Mouse (Mus musculus): ENCODE measurements around the gene Galnt16. TPM values are rescaled to one million over a fixed set of nuclear protein-coding genes. Genes with fewer than 3 reads are reported as not detected.

The Galnt16 gene
- polyA plus RNA-seq, 1 experiment = 32.8 TPM

GRCm38 (mm10) chr12:80533876-80534275 lies 15.8 kb downstream of the Galnt16 start:
- TF ChIP-seq CTCF (IDR thresholded peaks at IDR 0.05; ENCODE audit: borderline replicate concordance, insufficient read depth, low read depth, low read length) (no peak), POLR2A (IDR thresholded peaks at IDR 0.05; ENCODE audit: borderline replicate concordance, insufficient read depth, low read length) (no peak)

GRCm38 (mm10) chr12:80537313-80537712 lies 19.2 kb downstream of the Galnt16 start:
- Histone ChIP-seq H3K4me1 (ENCODE audit: control insufficient read depth, insufficient read depth, low read length) (no peaks in the 10 kb centered on the region), H3K4me3 (replicated peaks; ENCODE audit: insufficient read depth, low read depth, low read length) (no peak overlapping the region), H3K27me3 (ENCODE audit: control insufficient read depth, insufficient read depth, low read length) (no peaks in the 10 kb centered on the region), H3K27ac (ENCODE audit: insufficient read depth, low read length) (no peak overlapping the region)
- TF ChIP-seq POLR2A (IDR thresholded peaks at IDR 0.05; ENCODE audit: borderline replicate concordance, insufficient read depth, low read length) (no peak), CTCF (IDR thresholded peaks at IDR 0.05; ENCODE audit: borderline replicate concordance, insufficient read depth, low read depth, low read length) (no peak)
- WGBS = 95% methylated on average over 2 of the region's 2 CpGs
- DNase-seq = no peak

More at GRCm38 (mm10) chr12:80533876-80534275, 15.8 kb downstream of the Galnt16 start:
- 18% methylated on average over 2 of the region's 2 CpGs for WGBS
- H3K27ac ChIP-seq (ENCODE audit: insufficient read depth, low read length) = no peak overlapping the region
- H3K27me3 ChIP-seq (ENCODE audit: control insufficient read depth, insufficient read depth, low read length) = no peaks in the 10 kb centered on the region
- H3K4me1 ChIP-seq (ENCODE audit: control insufficient read depth, insufficient read depth, low read length) = no peaks in the 10 kb centered on the region
- DNase-seq = peak; percentile 48 to 68
- no peak overlapping the region for H3K4me3 ChIP-seq (replicated peaks; ENCODE audit: insufficient read depth, low read depth, low read length)

- Histone ChIP-seq H3K27ac (ENCODE audit: insufficient read depth, low read length) (no peak overlapping the region), H3K27me3 (ENCODE audit: control insufficient read depth, insufficient read depth, low read length) (no peaks in the 10 kb centered on the region), H3K4me1 (ENCODE audit: control insufficient read depth, insufficient read depth, low read length) (no peaks in the 10 kb centered on the region), H3K4me3 (replicated peaks; ENCODE audit: insufficient read depth, low read depth, low read length) (no peak overlapping the region)
- no peak for DNase-seq
- TF ChIP-seq CTCF (IDR thresholded peaks at IDR 0.05; ENCODE audit: borderline replicate concordance, insufficient read depth, low read depth, low read length) (no peak), POLR2A (IDR thresholded peaks at IDR 0.05; ENCODE audit: borderline replicate concordance, insufficient read depth, low read length) (no peak)
- WGBS = 70% methylated on average over 6 of the region's 6 CpGs
Measured at GRCm38 (mm10) chr12:80538311-80538710, 20.2 kb downstream of the Galnt16 start.

GRCm38 (mm10) chr12:80545310-80545709 lies 27.2 kb downstream of the Galnt16 start:
- H3K27ac ChIP-seq (ENCODE audit: insufficient read depth, low read length) = no peak overlapping the region
- 7% methylated on average over 4 of the region's 4 CpGs for WGBS
- TF ChIP-seq CTCF (IDR thresholded peaks at IDR 0.05; ENCODE audit: borderline replicate concordance, insufficient read depth, low read depth, low read length) (no peak), POLR2A (IDR thresholded peaks at IDR 0.05; ENCODE audit: borderline replicate concordance, insufficient read depth, low read length) (no peak)
- peaks cover 23% of the 10 kb centered on the region for H3K4me1 ChIP-seq (ENCODE audit: control insufficient read depth, insufficient read depth, low read length)
- DNase-seq = peak; percentile 48 to 55
- H3K4me3 ChIP-seq (replicated peaks; ENCODE audit: insufficient read depth, low read depth, low read length) = no peak overlapping the region
- no peaks in the 10 kb centered on the region for H3K27me3 ChIP-seq (ENCODE audit: control insufficient read depth, insufficient read depth, low read length)

- Histone ChIP-seq H3K27me3 (ENCODE audit: control insufficient read depth, insufficient read depth, low read length) (no peaks in the 10 kb centered on the region), H3K4me3 (replicated peaks; ENCODE audit: insufficient read depth, low read depth, low read length) (no peak overlapping the region), H3K4me1 (ENCODE audit: control insufficient read depth, insufficient read depth, low read length) (peaks cover 18% of the 10 kb centered on the region), H3K27ac (ENCODE audit: insufficient read depth, low read length) (no peak overlapping the region)
- no peak for TF ChIP-seq CTCF (IDR thresholded peaks at IDR 0.05; ENCODE audit: borderline replicate concordance, insufficient read depth, low read depth, low read length)
- TF ChIP-seq POLR2A (IDR thresholded peaks at IDR 0.05; ENCODE audit: borderline replicate concordance, insufficient read depth, low read length) = no peak
- peak in 1 of 2 experiments; percentile 41 for DNase-seq
- 24% methylated on average over 11 of the region's 11 CpGs for WGBS
Measured at GRCm38 (mm10) chr12:80549646-80550045, 31.6 kb downstream of the Galnt16 start.

GRCm38 (mm10) chr12:80553157-80553556 lies 35.1 kb downstream of the Galnt16 start:
- Histone ChIP-seq H3K4me1 (ENCODE audit: control insufficient read depth, insufficient read depth, low read length) (peaks cover 4% of the 10 kb centered on the region; the same call in 1 of the 2 replicates), H3K27me3 (ENCODE audit: control insufficient read depth, insufficient read depth, low read length) (no peaks in the 10 kb centered on the region), H3K27ac (ENCODE audit: insufficient read depth, low read length) (no peak overlapping the region), H3K4me3 (replicated peaks; ENCODE audit: insufficient read depth, low read depth, low read length) (no peak overlapping the region)
- no peak for DNase-seq
- no peak for TF ChIP-seq POLR2A (IDR thresholded peaks at IDR 0.05; ENCODE audit: borderline replicate concordance, insufficient read depth, low read length)
- no peak for TF ChIP-seq CTCF (IDR thresholded peaks at IDR 0.05; ENCODE audit: borderline replicate concordance, insufficient read depth, low read depth, low read length)
- 14% methylated on average over 2 of the region's 3 CpGs for WGBS

GRCm38 (mm10) chr12:80554312-80554711 lies 36.2 kb downstream of the Galnt16 start:
- DNase-seq = no peak
- WGBS = 97% methylated on average over 6 of the region's 6 CpGs
- TF ChIP-seq POLR2A (IDR thresholded peaks at IDR 0.05; ENCODE audit: borderline replicate concordance, insufficient read depth, low read length) (no peak), CTCF (IDR thresholded peaks at IDR 0.05; ENCODE audit: borderline replicate concordance, insufficient read depth, low read depth, low read length) (no peak)
- Histone ChIP-seq H3K4me1 (ENCODE audit: control insufficient read depth, insufficient read depth, low read length) (peaks cover 4% of the 10 kb centered on the region; the same call in 1 of the 2 replicates), H3K4me3 (replicated peaks; ENCODE audit: insufficient read depth, low read depth, low read length) (no peak overlapping the region), H3K27ac (ENCODE audit: insufficient read depth, low read length) (no peak overlapping the region), H3K27me3 (ENCODE audit: control insufficient read depth, insufficient read depth, low read length) (no peaks in the 10 kb centered on the region)

GRCm38 (mm10) chr12:80561904-80562303 lies 43.8 kb downstream of the Galnt16 start:
- 33% methylated on average over 2 of the region's 2 CpGs for WGBS
- no peak for TF ChIP-seq CTCF (IDR thresholded peaks at IDR 0.05; ENCODE audit: borderline replicate concordance, insufficient read depth, low read depth, low read length)
- no peak for TF ChIP-seq POLR2A (IDR thresholded peaks at IDR 0.05; ENCODE audit: borderline replicate concordance, insufficient read depth, low read length)
- H3K27ac ChIP-seq (ENCODE audit: insufficient read depth, low read length) = no peak overlapping the region
- H3K4me1 ChIP-seq (ENCODE audit: control insufficient read depth, insufficient read depth, low read length) = peaks cover 4% of the 10 kb centered on the region; the same call in 1 of the 2 replicates
- no peak overlapping the region for H3K4me3 ChIP-seq (replicated peaks; ENCODE audit: insufficient read depth, low read depth, low read length)
- DNase-seq = no peak
- H3K27me3 ChIP-seq (ENCODE audit: control insufficient read depth, insufficient read depth, low read length) = no peaks in the 10 kb centered on the region
